Mouse (Mus musculus): Measurements from ENCODE around the gene Chd4.

Chd4 gene

GRCm38 (mm10) chr6:125143904-125144303 is 48.1 kb downstream of the Chd4 start:
- no peak for DNase-seq

- peak; percentile 93 for DNase-seq
Observed at GRCm38 (mm10) chr6:125145001-125145400, 49.2 kb downstream of the Chd4 start, which contains the start of gene Iffo1. Gene Iffo1, plus strand, starts transcription at chr6:125145241.

- DNase-seq: no peak
Observed at GRCm38 (mm10) chr6:125145479-125145951, 49.7 kb downstream of the Chd4 start.

- DNase-seq: no peak
Observed at GRCm38 (mm10) chr6:125146148-125146547, 50.4 kb downstream of the Chd4 start.

- peak; percentile 45 for DNase-seq
Observed at GRCm38 (mm10) chr6:125146797-125147196, 51.0 kb downstream of the Chd4 start.

- no peak for DNase-seq
Observed at GRCm38 (mm10) chr6:125147329-125147728, 51.5 kb downstream of the Chd4 start.

GRCm38 (mm10) chr6:125148251-125148925 is 52.6 kb downstream of the Chd4 start:
- DNase-seq: peak; percentile 54

- DNase-seq: peak; percentile 79
Observed at GRCm38 (mm10) chr6:125148926-125149568, 53.3 kb downstream of the Chd4 start.

GRCm38 (mm10) chr6:125149569-125149950 is 53.8 kb downstream of the Chd4 start:
- DNase-seq: no peak

- no peak for DNase-seq
Observed at GRCm38 (mm10) chr6:125152212-125153017, 56.6 kb downstream of the Chd4 start.

GRCm38 (mm10) chr6:125153018-125153389 is 57.2 kb downstream of the Chd4 start:
- no peak for DNase-seq

GRCm38 (mm10) chr6:125153682-125154081 is 57.9 kb downstream of the Chd4 start:
- no peak for DNase-seq

- DNase-seq: peak; percentile 49
Observed at GRCm38 (mm10) chr6:125154550-125154949, 58.8 kb downstream of the Chd4 start.

- no peak for DNase-seq
Observed at GRCm38 (mm10) chr6:125155262-125155661, 59.5 kb downstream of the Chd4 start.

- no peak for DNase-seq
Observed at GRCm38 (mm10) chr6:125156491-125156890, 60.7 kb downstream of the Chd4 start.

- no peak for DNase-seq
Observed at GRCm38 (mm10) chr6:125156903-125157614, 61.3 kb downstream of the Chd4 start.

- DNase-seq: no peak
Observed at GRCm38 (mm10) chr6:125158944-125159492, 63.2 kb downstream of the Chd4 start.

- no peak for DNase-seq
Observed at GRCm38 (mm10) chr6:125159773-125160557, 64.2 kb downstream of the Chd4 start.

- DNase-seq: no peak
Observed at GRCm38 (mm10) chr6:125160558-125160853, 64.7 kb downstream of the Chd4 start.

- DNase-seq: peak; percentile 83
Observed at GRCm38 (mm10) chr6:125160854-125161760, 65.3 kb downstream of the Chd4 start.

GRCm38 (mm10) chr6:125161971-125162370 is 66.2 kb downstream of the Chd4 start:
- DNase-seq: peak; percentile 74

Data from kidney, postnatal 14 days (tissue).